Comparison of ENCODE assay signal across 31 mouse cellular contexts in the genomic region with DNA sequence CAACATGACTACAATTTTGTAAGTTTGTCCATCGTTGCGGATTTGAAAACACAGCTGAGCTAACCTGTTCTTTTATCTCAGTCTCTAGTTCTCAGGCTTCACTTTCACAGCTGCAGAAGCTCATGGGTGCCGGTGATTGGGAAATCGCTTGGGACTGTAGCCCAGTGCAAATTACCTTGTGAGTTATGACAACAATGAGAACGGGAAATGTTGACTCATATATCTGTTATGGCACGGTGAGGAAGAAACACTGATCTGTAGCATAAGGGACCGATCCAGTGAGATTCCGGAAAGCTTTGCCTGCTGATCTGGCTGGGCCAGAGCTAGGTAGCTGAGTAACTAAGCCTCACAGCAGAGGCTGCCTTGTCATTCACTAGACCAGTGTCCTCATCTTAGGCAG. TPM values are rescaled to one million over a fixed set of nuclear protein-coding genes. Genes with fewer than 3 reads are reported as not detected.
DNase-seq lines count a peak whose midpoint lies in the region; ATAC-seq and TF ChIP-seq lines count a peak whose summit lies in the region.
"Had no signal": no experiment of that assay in that cellular context is flagged by ENCODE, and none has a peak within 500 bp of the region (broad histone marks: within the 10 kb centered on the region; RNA-seq: fewer than 3 reads in every experiment).

No protein-coding gene starts in this region.

- in situ Hi-C loops in Patski (cut with MboI; ENCODE audit: low pct_unique_long_range_greater_than_20kb): no loop called here

- no peaks in the 10 kb centered on the region for H3K36me3 ChIP-seq in lung, postnatal 0 days (ENCODE audit: insufficient read depth, low read length)
- no peaks in the 10 kb centered on the region for H3K36me3 ChIP-seq in forebrain, postnatal 0 days (ENCODE audit: insufficient read depth)
- H3K36me3 ChIP-seq: embryonic facial prominence, embryonic 13.5 days; heart, embryonic 10.5 days; hindbrain, embryonic 15.5 days; limb, embryonic 10.5 days; liver, embryonic 15.5 days; midbrain, embryonic 13.5 days; neural tube, embryonic 12.5 days had no signal

- TF ChIP-seq EP300 in lung, postnatal 0 days (IDR thresholded peaks at IDR 0.05): no peak

- no peak overlapping the region for H3K9ac ChIP-seq in lung, postnatal 0 days (replicated peaks; ENCODE audit: low read depth)
- no peak overlapping the region for H3K9ac ChIP-seq in forebrain, postnatal 0 days
- H3K9ac ChIP-seq: embryonic facial prominence, embryonic 13.5 days; hindbrain, embryonic 15.5 days; liver, embryonic 15.5 days; midbrain, embryonic 13.5 days; neural tube, embryonic 12.5 days had no signal

- no peak overlapping the region for H3K27ac ChIP-seq in lung, postnatal 0 days (ENCODE audit: low read length)
- no peak overlapping the region for H3K27ac ChIP-seq in forebrain, postnatal 0 days (ENCODE audit: low read depth, low read length)
- H3K27ac ChIP-seq: embryonic facial prominence, embryonic 13.5 days; heart, embryonic 10.5 days; hindbrain, embryonic 15.5 days; limb, embryonic 10.5 days; liver, embryonic 15.5 days; midbrain, embryonic 13.5 days; neural tube, embryonic 12.5 days had no signal

- CTCF ChIA-PET in Patski (lab: Charles Lee): interaction anchor here (0.9 to 1.7 kb wide), 2 partner anchors 13 to 15 kb away, joined by 3 to 4 read pairs; no protein-coding TSS in a partner anchor

- POLR2A ChIA-PET in Patski (lab: Charles Lee): no interaction called here

- peaks cover 7% of the 10 kb centered on the region for H3K27me3 ChIP-seq in Patski
- no peaks in the 10 kb centered on the region for H3K27me3 ChIP-seq in lung, postnatal 0 days (replicated peaks; ENCODE audit: insufficient read depth, low read length)
- H3K27me3 ChIP-seq in forebrain, postnatal 0 days (ENCODE audit: insufficient read depth, low read length): no peaks in the 10 kb centered on the region
- H3K27me3 ChIP-seq: embryonic facial prominence, embryonic 13.5 days; hindbrain, embryonic 15.5 days; midbrain, embryonic 13.5 days; neural tube, embryonic 12.5 days had no signal

- DNase-seq in Patski (ENCODE audit: low read depth, low spot score): peak; percentile 46
- DNase-seq in gonadal fat pad, adult 2 months (ENCODE audit: low read depth): peak; percentile 87
- DNase-seq in lung, postnatal 0 days (ENCODE audit: low spot score): peak; percentile 60
- DNase-seq in c-Kit-positive CD71-positive TER-119-positive erythroid progenitor cells, embryonic 14.5 days (ENCODE audit: low spot score): no peak
- no peak for DNase-seq in forebrain, postnatal 0 days
- no peak for DNase-seq in frontal cortex, adult 2 months (ENCODE audit: extremely low spot score in 1 of 2, low spot score in 1 of 2)
- DNase-seq: adrenal gland, postnatal 36 days; cerebellum, adult 18-20 months; cerebellum, postnatal 36 days; embryo, embryonic 11 days; gastrocnemius, postnatal 36 days; kidney, adult 8-10 months; kidney, postnatal 10 days; liver; retina, postnatal 1 day had no signal

- H3K4me1 ChIP-seq in lung, postnatal 0 days (ENCODE audit: insufficient read depth, low read depth, low read length): no peaks in the 10 kb centered on the region; the same call in 1 of the 2 replicates
- no peaks in the 10 kb centered on the region for H3K4me1 ChIP-seq in forebrain, postnatal 0 days (ENCODE audit: insufficient read depth)
- H3K4me1 ChIP-seq: heart, embryonic 10.5 days; liver, embryonic 15.5 days; neural tube, embryonic 12.5 days had no signal

- TF ChIP-seq CTCF in Patski (IDR thresholded peaks at IDR 0.05): no peak
- TF ChIP-seq CTCF in lung, postnatal 0 days (IDR thresholded peaks at IDR 0.05): no peak
- no peak for TF ChIP-seq CTCF in forebrain, postnatal 0 days (IDR thresholded peaks at IDR 0.05; ENCODE audit: low read depth)

- no peak overlapping the region for H3K4me2 ChIP-seq in lung, postnatal 0 days (replicated peaks; ENCODE audit: low read depth, low read length)
- no peak overlapping the region for H3K4me2 ChIP-seq in forebrain, postnatal 0 days (ENCODE audit: low read depth)
- H3K4me2 ChIP-seq: embryonic facial prominence, embryonic 13.5 days; hindbrain, embryonic 15.5 days; liver, embryonic 15.5 days; midbrain, embryonic 13.5 days; neural tube, embryonic 12.5 days had no signal

- ATAC-seq in Patski: peak; percentile 88
- ATAC-seq in lung, postnatal 0 days: peak; percentile 53
- ATAC-seq in megakaryocyte, adult 5-6 weeks (ENCODE audit: poor library complexity, severe bottlenecking): peak; percentile 87
- no peak for ATAC-seq in forebrain, postnatal 0 days
- ATAC-seq: forebrain, embryonic 14.5 days; midbrain, embryonic 13.5 days had no signal

- no peaks in the 10 kb centered on the region for H3K9me3 ChIP-seq in lung, postnatal 0 days (ENCODE audit: low read length)
- no peaks in the 10 kb centered on the region for H3K9me3 ChIP-seq in forebrain, postnatal 0 days (ENCODE audit: low read length)
- H3K9me3 ChIP-seq: embryonic facial prominence, embryonic 13.5 days; heart, embryonic 10.5 days; hindbrain, embryonic 15.5 days; limb, embryonic 10.5 days; liver, embryonic 15.5 days; megakaryocyte, embryonic 14.5 days; midbrain, embryonic 13.5 days; neural tube, embryonic 12.5 days had no signal

- no peak overlapping the region for H3K4me3 ChIP-seq in lung, postnatal 0 days (ENCODE audit: low read depth, low read length)
- no peak overlapping the region for H3K4me3 ChIP-seq in forebrain, postnatal 0 days (ENCODE audit: low read depth, low read length)
- H3K4me3 ChIP-seq: embryonic facial prominence, embryonic 13.5 days; erythroblast, embryonic 14.5 days; heart, embryonic 10.5 days; hindbrain, embryonic 15.5 days; limb, embryonic 10.5 days; liver, embryonic 15.5 days; megakaryocyte, embryonic 14.5 days; midbrain, embryonic 13.5 days; neural tube, embryonic 12.5 days had no signal

- WGBS in lung, postnatal 0 days: 59% methylated on average over 8 of the region's 8 CpGs
- 87% methylated on average over 8 of the region's 8 CpGs for WGBS in forebrain, postnatal 0 days

RNA-seq across cellular contexts. Expression of a gene that starts 6.5 kb away (rescaled TPM):
- not detected for polyA plus RNA-seq in Patski (2021)
- 0.05 TPM in 1 of 2 replicates, not detected in the other for polyA plus RNA-seq in gonadal fat pad, adult 2 months (2012; rRNA removed)
- 0.10 and 0.11 TPM in 2 replicates for polyA plus RNA-seq in lung, postnatal 0 days (2015; fragmentation: Nextera tagmentation; extraction: Ambion mirVana)
- total RNA-seq in megakaryocyte, adult 5-6 weeks (2015): 0.30 TPM in 1 of 2 replicates, not detected in the other
- 0.20 and 0.22 TPM in 2 replicates for total RNA-seq in megakaryocyte, adult 5-6 weeks (2017)
- total RNA-seq in forebrain, postnatal 0 days (2014; rRNA removed): 1.1 and 2.2 TPM in 2 replicates
- polyA plus RNA-seq in forebrain, postnatal 0 days (2015; fragmentation: Nextera tagmentation; extraction: Ambion mirVana): 0.67 and 0.69 TPM in 2 replicates
- 0.84 and 1.3 TPM in 2 replicates for polyA plus RNA-seq in frontal cortex, adult 2 months (2012; rRNA removed)
- total RNA-seq: adrenal gland, postnatal 36 days; gastrocnemius, postnatal 36 days; hematopoietic stem cell, adult 5-6 weeks; MEL had no signal
- polyA plus RNA-seq: C2C12; erythroblast, embryonic 14.5 days; heart, embryonic 10.5 days; heart, embryonic 16.5 days; intestine, embryonic 14.5 days; liver, embryonic 15.5 days; midbrain, embryonic 13.5 days had no signal

Comparison
In these comparisons a context has a peak if more than half of its experiments do, and no peak if none do; other contexts are left out.
1. DNase-seq: peak in Patski (single experiment), gonadal fat pad, adult 2 months (single experiment) and lung, postnatal 0 days (single experiment); none in c-Kit-positive CD71-positive TER-119-positive erythroid progenitor cells, embryonic 14.5 days (single experiment), forebrain, postnatal 0 days (single experiment) and frontal cortex, adult 2 months (0 of 2).